Mouse (Mus musculus) inflammation-experienced regulatory T-cells, adult 6 months (primary cell): ENCODE data around the gene Tnfrsf1b. TPM values are rescaled to one million over a fixed set of nuclear protein-coding genes. Genes with fewer than 3 reads are reported as not detected.
"Not testable (repeated sequence)": the region's sequence is repeated elsewhere in the genome, so short reads cannot be mapped to it uniquely, and the experiment has no call there.

Source experiments
- ATAC-seq: one replicate; pipeline ENCODE4 v1.8.0; 2017
- polyA plus RNA-seq, 3 experiments: library from polyadenylated mRNA; unstranded; fragments of 100-300 nt; shearing (Covaris generic); gene quantifications; one replicate each; pipeline ENCODE4 v1.2.1; 2017

The Tnfrsf1b gene
- polyA plus RNA-seq, 3 experiments from 2014 or later: 83.9 to 124 (median 98.2) TPM

- ATAC-seq: no peak
Measured at GRCm38 (mm10) chr4:145188561-145188960, 58.1 kb downstream of the Tnfrsf1b start.

- no peak for ATAC-seq
Measured at GRCm38 (mm10) chr4:145187619-145188018, 59.1 kb downstream of the Tnfrsf1b start.

GRCm38 (mm10) chr4:145178918-145179549 lies 67.6 kb downstream of the Tnfrsf1b start:
- no peak for ATAC-seq

GRCm38 (mm10) chr4:145165542-145165941 lies 81.1 kb downstream of the Tnfrsf1b start:
- not testable (repeated sequence) for ATAC-seq

- ATAC-seq: no peak
Measured at GRCm38 (mm10) chr4:145164111-145164510, 82.6 kb downstream of the Tnfrsf1b start.

Other genes with a start within 250 kb of the Tnfrsf1b start
- 10 to 100 TPM; 10.6 to 27.5 (median 19.6) TPM for gene Vps13d, start 51.9 kb downstream of the Tnfrsf1b start, polyA plus RNA-seq
- 10 to 100 TPM; 10.4 to 16.8 (median 14.5) TPM for gene Tnfrsf8, start 68.3 kb upstream of the Tnfrsf1b start, polyA plus RNA-seq